Mouse (Mus musculus) cerebellum, adult 2 months (tissue): ENCODE results near the gene Atf3. TPM values are rescaled to one million over a fixed set of nuclear protein-coding genes. Genes with fewer than 3 reads are reported as not detected.

Experiments
- DNase-seq, 2 experiments: peaks; one replicate each; pipeline ENCODE4 v3.0.0; 2021
- H3K27ac ChIP-seq: fragments of 200-500 bp; 2 replicates; pipeline ENCODE4 v1.5.1; 2012; ENCODE audit warnings: low read length, control low read depth, inconsistent platforms; ENCODE audit not compliant: insufficient read depth
- H3K27me3 ChIP-seq: fragments of 200-500 bp; 2 replicates; pipeline ENCODE4 v1.6.1; 2012; ENCODE audit warnings: inconsistent platforms, mild to moderate bottlenecking, low read length, moderate library complexity; ENCODE audit not compliant: control insufficient read depth, insufficient read depth
- H3K4me1 ChIP-seq: fragments of 200-500 bp; 2 replicates; pipeline ENCODE4 v1.6.1; 2011; ENCODE audit warnings: low read length; ENCODE audit not compliant: control insufficient read depth, insufficient read depth
- H3K4me3 ChIP-seq: fragments of 200-500 bp; replicated peaks from 2 replicates; pipeline ENCODE3; 2011; ENCODE audit warnings: mild to moderate bottlenecking, low read depth, low read length, control low read depth; ENCODE audit not compliant: insufficient read depth
- CTCF ChIP-seq: fragments of 200-500 bp; IDR thresholded peaks from 2 replicates; pipeline ENCODE4 v1.5.1; 2011; ENCODE audit warnings: low read depth, mild to moderate bottlenecking, control low read depth, low read length, moderate library complexity, borderline replicate concordance; ENCODE audit not compliant: insufficient read depth
- POLR2A ChIP-seq: fragments of 200-500 bp; IDR thresholded peaks from 2 replicates; pipeline ENCODE4 v1.6.1; 2011; ENCODE audit warnings: low read length, control low read depth, borderline replicate concordance; ENCODE audit not compliant: insufficient read depth
- WGBS: fragments of 180-500 bp; shearing (Covaris S2); methylation state at CpG from one replicate; pipeline ENCODE4 v1.1.7; 2018; 5-methylcytosine and 5-hydroxymethylcytosine counted together
- polyA plus RNA-seq: library from polyadenylated mRNA; depleted of rRNA; stranded (reverse); fragments of >200 nt; gene quantifications from 2 replicates; pipeline ENCODE4 v1.2.3, GENCODE M21; 2012

Atf3 gene
- polyA plus RNA-seq, 1 experiment, result 1.00 TPM

DNA sequence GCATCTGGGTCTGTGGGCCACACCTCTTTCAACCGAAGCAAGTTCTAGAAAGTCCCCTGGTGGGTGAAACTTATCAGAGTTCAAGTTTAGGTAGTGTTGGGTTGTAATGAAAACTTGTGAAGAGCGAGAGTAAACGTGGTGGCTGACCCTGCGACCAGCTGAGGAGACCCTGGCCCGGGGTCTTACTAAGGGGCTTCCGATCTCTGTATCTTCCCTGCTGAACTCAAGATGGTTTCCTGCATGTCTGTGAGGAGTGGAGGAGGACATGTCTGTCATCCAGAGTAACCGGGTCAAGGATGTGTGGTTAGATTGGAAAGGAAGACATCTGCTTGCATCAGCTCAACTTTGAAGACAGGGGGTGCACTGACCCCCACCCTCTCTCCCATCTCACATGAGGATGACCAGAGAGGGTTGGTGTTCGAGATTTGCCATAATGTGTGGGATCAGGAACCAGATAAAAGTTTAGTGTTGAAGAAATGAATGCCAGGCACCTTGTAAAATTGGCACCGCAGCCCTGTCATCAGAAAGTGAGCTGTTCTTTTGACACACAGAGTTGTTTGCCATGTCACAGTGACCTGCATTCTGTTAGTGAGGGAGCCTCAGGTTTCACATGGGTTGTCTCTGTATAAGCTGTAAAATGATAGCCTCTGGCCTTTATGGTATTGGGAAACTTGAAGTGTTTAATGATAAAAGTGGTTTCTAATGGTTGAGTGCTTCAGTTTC is 7.3 kb upstream of the Atf3 start:
- H3K27ac ChIP-seq, result peak overlapping the region; percentile 88; the same call in 1 of the 2 replicates
- peaks cover 15% of the 10 kb centered on the region for H3K4me1 ChIP-seq
- TF ChIP-seq CTCF (no peak), POLR2A (no peak)
- H3K27me3 ChIP-seq, result no peaks in the 10 kb centered on the region
- peak overlapping the region; percentile 89 for H3K4me3 ChIP-seq
- peak in 1 of 2 experiments; percentile 13 for DNase-seq
- 45% methylated on average over 9 of the region's 9 CpGs for WGBS

- H3K27ac ChIP-seq, result peak overlapping the region; percentile 88
- peak overlapping the region; percentile 89 for H3K4me3 ChIP-seq
- TF ChIP-seq POLR2A, result peak; percentile 60; the same call in 1 of the 2 replicates
- peak; percentile 20; the same call in 1 of the 2 replicates for TF ChIP-seq CTCF
- DNase-seq, result peak; percentile 93 to 95
- no peaks in the 10 kb centered on the region for H3K27me3 ChIP-seq
- peaks cover 11% of the 10 kb centered on the region for H3K4me1 ChIP-seq
- WGBS, result under 1% methylated on average over 57 of the region's 57 CpGs
Measured at GRCm38 (mm10) chr1:191224302-191224980, 6.6 kb upstream of the Atf3 start.

DNA sequence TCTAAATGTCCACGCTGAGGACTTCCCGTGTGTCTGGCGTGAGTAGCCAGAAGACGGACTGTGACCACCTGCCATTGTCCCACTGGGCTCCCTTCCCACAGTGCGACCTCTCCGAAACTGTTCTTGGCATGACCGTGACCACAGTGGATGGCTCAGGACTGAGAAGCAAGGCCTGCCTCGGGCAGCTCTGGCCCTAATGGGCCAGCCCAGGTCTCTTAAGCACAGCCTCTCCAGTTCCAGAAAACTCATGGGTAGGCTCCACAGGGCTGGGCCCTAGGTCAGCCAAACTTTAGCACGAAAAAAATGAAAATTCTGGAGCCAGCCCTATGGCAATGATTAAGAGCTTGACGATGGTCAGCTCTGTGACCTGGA is 6.1 kb upstream of the Atf3 start:
- Histone ChIP-seq H3K4me1 (peaks cover 11% of the 10 kb centered on the region), H3K27ac (peak overlapping the region; percentile 79)
- 8% methylated on average over 10 of the region's 10 CpGs for WGBS

GRCm38 (mm10) chr1:191222031-191222430 is 4.2 kb upstream of the Atf3 start:
- Histone ChIP-seq H3K4me1 (peaks cover 11% of the 10 kb centered on the region; the same call in 1 of the 2 replicates), H3K27ac (no peak overlapping the region), H3K4me3 (no peak overlapping the region), H3K27me3 (no peaks in the 10 kb centered on the region)
- no peak for TF ChIP-seq POLR2A
- WGBS, result 67% methylated on average over 4 of the region's 4 CpGs
- DNase-seq, result peak; percentile 17 to 26

More for the DNA sequence above, 6.1 kb upstream of the Atf3 start:
- Histone ChIP-seq H3K4me3 (peak overlapping the region; percentile 89), H3K27me3 (no peaks in the 10 kb centered on the region)
- no peak for TF ChIP-seq POLR2A
- no peak for TF ChIP-seq CTCF
- no peak for DNase-seq

GRCm38 (mm10) chr1:191220588-191220987 is 2.7 kb upstream of the Atf3 start:
- no peak overlapping the region for H3K27ac ChIP-seq
- no peaks in the 10 kb centered on the region for H3K27me3 ChIP-seq
- H3K4me1 ChIP-seq, result peaks cover 11% of the 10 kb centered on the region; the same call in 1 of the 2 replicates
- no peak overlapping the region for H3K4me3 ChIP-seq
- 55% methylated on average over 8 of the region's 8 CpGs for WGBS
- no peak for TF ChIP-seq POLR2A
- DNase-seq, result no peak

DNA sequence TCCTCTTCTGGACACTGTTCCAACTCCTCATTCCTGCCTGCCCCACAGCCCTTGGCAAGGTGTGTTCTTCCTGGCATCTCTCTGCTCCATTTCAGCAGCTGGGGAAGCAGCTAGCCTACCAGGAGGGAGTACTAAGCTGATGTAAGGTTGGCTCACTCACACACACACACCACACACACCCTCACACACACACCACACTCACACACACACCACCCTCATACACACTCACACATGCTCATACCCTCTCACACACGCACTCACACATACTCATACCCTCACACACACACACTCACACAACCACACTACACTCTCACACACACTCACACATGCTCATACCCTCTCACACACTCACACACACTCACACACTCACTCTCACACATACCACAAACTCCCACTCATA is 1.9 kb upstream of the Atf3 start:
- TF ChIP-seq CTCF (no peak), POLR2A (no peak)
- Histone ChIP-seq H3K4me3 (no peak overlapping the region), H3K27me3 (no peaks in the 10 kb centered on the region), H3K27ac (no peak overlapping the region), H3K4me1 (peaks cover 4% of the 10 kb centered on the region; the same call in 1 of the 2 replicates)
- WGBS, result 96% methylated on average over 1 of the region's 1 CpGs
- no peak for DNase-seq

DNA sequence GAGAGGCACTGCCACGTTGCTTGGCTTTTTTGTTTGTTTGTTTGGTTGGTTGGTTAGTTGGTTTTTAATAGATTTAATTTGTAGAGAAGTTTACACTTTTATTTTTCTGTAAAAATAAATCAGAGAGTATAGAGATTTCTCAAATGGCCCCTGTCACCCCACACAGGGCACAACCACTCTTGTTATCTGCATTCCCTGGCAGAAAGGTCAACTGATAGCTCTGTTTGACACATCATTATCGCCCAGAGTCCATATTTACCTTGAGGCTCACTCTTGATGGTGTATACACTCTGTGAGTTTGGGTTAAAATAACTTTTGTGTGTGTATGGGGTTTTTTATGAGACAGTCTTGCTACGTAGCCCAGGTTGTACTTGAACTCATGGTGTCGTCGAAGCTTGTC is 744 bp upstream of the Atf3 start:
- no peak for DNase-seq
- Histone ChIP-seq H3K4me3 (no peak overlapping the region), H3K27me3 (no peaks in the 10 kb centered on the region), H3K4me1 (peaks cover 1% of the 10 kb centered on the region; the same call in 1 of the 2 replicates), H3K27ac (no peak overlapping the region)
- 83% methylated on average over 5 of the region's 5 CpGs for WGBS
- TF ChIP-seq POLR2A (no peak), CTCF (no peak)
